Mouse (Mus musculus) MEL (cell line): ENCODE measurements around the gene Fnbp1l. TPM values are rescaled to one million over a fixed set of nuclear protein-coding genes. Genes with fewer than 3 reads are reported as not detected.

Experiments
- DNase-seq: peaks from one replicate; pipeline ENCODE4 v3.0.0; 2011; ENCODE audit warnings: low read depth, low spot score
- H3K27ac ChIP-seq: 2 replicates; pipeline ENCODE4 v1.5.1; 2012; ENCODE audit warnings: low read depth, mild to moderate bottlenecking, control low read depth, low read length, moderate library complexity; ENCODE audit not compliant: control insufficient read depth
- H3K27me3 ChIP-seq, 2 experiments: fragments of 150-350 bp in 1 of 2; sonication (generic) in 1 of 2; 2 replicates each; pipeline ENCODE4 v1.6.1; 2012; ENCODE audit warnings: low read length in 2 of 2, mild to moderate bottlenecking in 2 of 2, improper control_type of control experiment in 1 of 2, moderate library complexity in 1 of 2; ENCODE audit not compliant: insufficient read depth in 2 of 2, control insufficient read depth in 1 of 2
- H3K36me3 ChIP-seq, 2 experiments: 2 replicates each; pipeline ENCODE4 v1.6.1; 2012 to 2014; ENCODE audit warnings: low read length in 2 of 2, improper control_type of control experiment in 1 of 2, inconsistent platforms in 1 of 2, mild to moderate bottlenecking in 1 of 2; ENCODE audit not compliant: insufficient read depth in 2 of 2, control insufficient read depth in 1 of 2
- H3K4me1 ChIP-seq, 2 experiments: fragments of 150-350 bp in 1 of 2; sonication (generic) in 1 of 2; 2 replicates each; pipeline ENCODE4 v1.6.1; 2012; ENCODE audit warnings: low read length in 2 of 2, improper control_type of control experiment in 1 of 2, mild to moderate bottlenecking in 1 of 2; ENCODE audit not compliant: insufficient read depth in 2 of 2, control insufficient read depth in 1 of 2
- H3K4me3 ChIP-seq, 2 experiments: fragments of 150-350 bp in 1 of 2; sonication (generic) in 1 of 2; 2 replicates each; pipeline ENCODE4 v1.5.1; 2012; ENCODE audit warnings: low read depth in 2 of 2, low read length in 2 of 2, mild to moderate bottlenecking in 2 of 2, moderate library complexity in 2 of 2, control low read depth in 1 of 2, improper control_type of control experiment in 1 of 2; ENCODE audit not compliant: control insufficient read depth in 1 of 2, insufficient read depth in 1 of 2
- H3K79me2 ChIP-seq: 2 replicates; pipeline ENCODE4 v1.6.1; 2012; ENCODE audit warnings: mild to moderate bottlenecking, low read length, moderate library complexity; ENCODE audit not compliant: control insufficient read depth, poor library complexity, insufficient read depth
- H3K9ac ChIP-seq: 2 replicates; pipeline ENCODE4 v1.6.1; 2012; ENCODE audit warnings: low read depth, mild to moderate bottlenecking, control low read depth, low read length, moderate library complexity; ENCODE audit not compliant: control insufficient read depth, poor library complexity, severe bottlenecking
- H3K9me3 ChIP-seq: fragments of 150-350 bp; sonication (generic); replicated peaks from 2 replicates; pipeline ENCODE4 v1.6.1; 2012; ENCODE audit warnings: mild to moderate bottlenecking, low read length, improper control_type of control experiment, moderate library complexity; ENCODE audit not compliant: insufficient read depth
- BHLHE40 ChIP-seq: IDR thresholded peaks from 2 replicates; pipeline ENCODE4 v1.6.1; 2012; ENCODE audit warnings: low read depth, mild to moderate bottlenecking, inconsistent platforms, low read length, improper control_type of control experiment, borderline replicate concordance
- CHD1 ChIP-seq: IDR thresholded peaks from 2 replicates; pipeline ENCODE4 v1.6.1; 2012; ENCODE audit warnings: low read depth, mild to moderate bottlenecking, inconsistent platforms, low read length, improper control_type of control experiment
- CHD2 ChIP-seq: IDR thresholded peaks from 2 replicates; pipeline ENCODE4 v1.6.1; 2011; ENCODE audit warnings: low read length, improper control_type of control experiment
- CTCF ChIP-seq, 3 experiments: IDR thresholded peaks in 2 of 3; conservative IDR thresholded peaks in 1 of 3; 2 replicates each; pipeline ENCODE4 v1.5.1; 2011 to 2012; ENCODE audit warnings: low read length in 3 of 3, low read depth in 2 of 3, mild to moderate bottlenecking in 2 of 3, improper control_type of control experiment in 1 of 3, inconsistent platforms in 1 of 3, mixed read lengths in 1 of 3, moderate library complexity in 1 of 3; ENCODE audit not compliant: control insufficient read depth in 1 of 3, insufficient read depth in 1 of 3, poor library complexity in 1 of 3, severe bottlenecking in 1 of 3
- ELF1 ChIP-seq: IDR thresholded peaks from 2 replicates; pipeline ENCODE4 v1.6.1; 2014; ENCODE audit warnings: low read depth, mild to moderate bottlenecking, inconsistent platforms, low read length, improper control_type of control experiment, moderate library complexity
- ETS1 ChIP-seq: IDR thresholded peaks from 2 replicates; pipeline ENCODE4 v1.6.1; 2012; ENCODE audit warnings: low read depth, mild to moderate bottlenecking, inconsistent platforms, low read length, improper control_type of control experiment, moderate library complexity
- GATA1 ChIP-seq: IDR thresholded peaks from 2 replicates; pipeline ENCODE4 v1.6.1; 2011; ENCODE audit warnings: low read depth, low read length, improper control_type of control experiment
- HCFC1 ChIP-seq: IDR thresholded peaks from 2 replicates; pipeline ENCODE4 v1.6.1; 2012; ENCODE audit warnings: low read depth, mild to moderate bottlenecking, inconsistent platforms, low read length, improper control_type of control experiment, moderate library complexity
- MAFK ChIP-seq: IDR thresholded peaks from 2 replicates; pipeline ENCODE4 v1.6.1; 2011; ENCODE audit warnings: low read depth, mild to moderate bottlenecking, low read length, improper control_type of control experiment, borderline replicate concordance
- MYB ChIP-seq: IDR thresholded peaks from 2 replicates; pipeline ENCODE4 v1.6.1; 2011; ENCODE audit warnings: mild to moderate bottlenecking, low read depth, low read length, improper control_type of control experiment
- POLR2A ChIP-seq, 2 experiments: IDR thresholded peaks; 2 replicates each; pipeline ENCODE4 v1.6.1; 2011 to 2012; ENCODE audit warnings: low read length in 2 of 2, mild to moderate bottlenecking in 2 of 2, control low read depth in 1 of 2, improper control_type of control experiment in 1 of 2, low read depth in 1 of 2, moderate library complexity in 1 of 2; ENCODE audit not compliant: control insufficient read depth in 1 of 2, insufficient read depth in 1 of 2, poor library complexity in 1 of 2
- POLR2AphosphoS5 ChIP-seq: IDR thresholded peaks from 2 replicates; pipeline ENCODE4 v1.6.1; 2012; ENCODE audit warnings: low read depth, borderline replicate concordance, mild to moderate bottlenecking, inconsistent platforms, low read length, moderate library complexity, mixed read lengths
- RAD21 ChIP-seq: IDR thresholded peaks from 2 replicates; pipeline ENCODE4 v1.6.1; 2011; ENCODE audit warnings: mild to moderate bottlenecking, low read depth, low read length, improper control_type of control experiment
- RCOR1 ChIP-seq: IDR thresholded peaks from 2 replicates; pipeline ENCODE4 v1.6.1; 2012; ENCODE audit warnings: low read depth, mild to moderate bottlenecking, inconsistent platforms, low read length, improper control_type of control experiment
- SIN3A ChIP-seq: IDR thresholded peaks from 2 replicates; pipeline ENCODE4 v1.6.1; 2012; ENCODE audit warnings: low read length, improper control_type of control experiment, inconsistent platforms
- TAL1 ChIP-seq: IDR thresholded peaks from 2 replicates; pipeline ENCODE4 v1.6.1; 2012; ENCODE audit warnings: mild to moderate bottlenecking, inconsistent platforms, low read length, moderate library complexity, mixed read lengths
- UBTF ChIP-seq: IDR thresholded peaks from 2 replicates; pipeline ENCODE4 v1.6.1; 2012; ENCODE audit warnings: low read depth, mild to moderate bottlenecking, inconsistent platforms, low read length, improper control_type of control experiment, moderate library complexity, borderline replicate concordance; ENCODE audit not compliant: insufficient read depth
- polyA plus RNA-seq, 2 experiments: library from polyadenylated mRNA; stranded (reverse) in 1 of 2; unstranded in 1 of 2; fragments of >175 nt in 1 of 2; fragments of >200 nt in 1 of 2; gene quantifications; 2 replicates each; pipeline versions ENCODE4 v1.2.1 to v1.2.4; 2012; ENCODE audit warnings: low replicate concordance in 2 of 2, low read depth in 1 of 2; ENCODE audit not compliant: insufficient read length in 2 of 2, insufficient read depth in 1 of 2, missing spikeins in 1 of 2
- total RNA-seq: library from RNA; depleted of rRNA; stranded (reverse); fragments of 300-350 nt; gene quantifications from 2 replicates; pipeline ENCODE4 v1.2.3, GENCODE M21; 2012

Fnbp1l gene
- total and polyA plus RNA-seq, 3 experiments = not detected

DNA sequence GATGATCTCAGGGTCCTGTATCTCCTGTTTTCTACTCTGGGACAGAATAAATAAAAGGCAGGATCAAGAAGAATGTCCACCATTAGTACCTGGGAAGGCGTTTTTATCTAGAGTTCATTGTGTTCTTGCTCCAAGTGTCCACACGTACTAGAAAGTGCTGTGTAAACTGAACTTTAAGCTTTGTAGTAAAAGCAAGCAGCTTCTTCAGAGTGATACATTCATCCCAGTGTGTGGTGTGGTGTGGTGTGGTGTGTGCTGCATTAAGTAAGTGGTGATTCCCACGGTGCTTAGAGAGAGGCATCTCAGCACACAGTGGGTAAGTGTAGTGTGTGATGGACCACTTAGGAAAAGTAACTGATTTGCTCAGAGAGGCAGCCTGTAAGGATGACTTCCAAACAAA, 91.0 kb downstream of the Fnbp1l start:
- Histone ChIP-seq H3K79me2 (no peaks in the 10 kb centered on the region), H3K36me3 (no peaks in the 10 kb centered on the region), H3K27ac (no peak overlapping the region), H3K4me1 (no peaks in the 10 kb centered on the region), H3K4me3 (no peak overlapping the region), H3K9me3 (no peaks in the 10 kb centered on the region), H3K27me3 (no peaks in the 10 kb centered on the region), H3K9ac (no peak overlapping the region)
- DNase-seq = no peak
- TF ChIP-seq CHD1 = no peak
- TF ChIP-seq CTCF (IDR thresholded peaks at IDR 0.05 in 2 of 3, conservative IDR thresholded peaks at IDR 0.05 in 1 of 3; ENCODE audit: control insufficient read depth in 1 of 3, insufficient read depth in 1 of 3, low read depth in 2 of 3, low read length in 3 of 3, poor library complexity in 1 of 3, severe bottlenecking in 1 of 3) = no peak

- no peaks in the 10 kb centered on the region for H3K36me3 ChIP-seq
- H3K9ac ChIP-seq = no peak overlapping the region
- no peaks in the 10 kb centered on the region for H3K4me1 ChIP-seq
- H3K79me2 ChIP-seq = no peaks in the 10 kb centered on the region
- H3K27me3 ChIP-seq = no peaks in the 10 kb centered on the region
- no peak overlapping the region for H3K4me3 ChIP-seq
- TF ChIP-seq RCOR1 (no peak), POLR2A (IDR thresholded peaks at IDR 0.05; ENCODE audit: control insufficient read depth in 1 of 2, insufficient read depth in 1 of 2, low read depth in 1 of 2, low read length in 2 of 2, poor library complexity in 1 of 2) (no peak), BHLHE40 (no peak), UBTF (no peak), MYB (no peak), RAD21 (no peak), TAL1 (no peak)
- no peaks in the 10 kb centered on the region for H3K9me3 ChIP-seq
- DNase-seq = peak; percentile 5
- no peak overlapping the region for H3K27ac ChIP-seq
Observed at GRCm38 (mm10) chr3:122521294-122521693, 98.2 kb downstream of the Fnbp1l start.

- TF ChIP-seq POLR2AphosphoS5 = no peak
- no peak for TF ChIP-seq UBTF
- TF ChIP-seq HCFC1 = no peak
- TF ChIP-seq TAL1 = no peak
- no peak for TF ChIP-seq CHD2
- no peak for TF ChIP-seq MYB
- no peak for TF ChIP-seq SIN3A
- TF ChIP-seq GATA1 = no peak
- TF ChIP-seq POLR2A (IDR thresholded peaks at IDR 0.05; ENCODE audit: control insufficient read depth in 1 of 2, insufficient read depth in 1 of 2, low read depth in 1 of 2, low read length in 2 of 2, poor library complexity in 1 of 2) = no peak
- TF ChIP-seq CHD1 = no peak
- no peak for TF ChIP-seq MAFK
- TF ChIP-seq ETS1 = no peak
- no peak for TF ChIP-seq ELF1
- no peak for TF ChIP-seq CTCF (IDR thresholded peaks at IDR 0.05 in 2 of 3, conservative IDR thresholded peaks at IDR 0.05 in 1 of 3; ENCODE audit: control insufficient read depth in 1 of 3, insufficient read depth in 1 of 3, low read depth in 2 of 3, low read length in 3 of 3, poor library complexity in 1 of 3, severe bottlenecking in 1 of 3)
- no peak for TF ChIP-seq RCOR1
- TF ChIP-seq, all 39 proteins: peak for 0
- Histone ChIP-seq H3K27ac (no peak overlapping the region), H3K4me1 (no peaks in the 10 kb centered on the region), H3K9me3 (no peaks in the 10 kb centered on the region), H3K36me3 (no peaks in the 10 kb centered on the region), H3K4me3 (no peak overlapping the region), H3K9ac (no peak overlapping the region), H3K79me2 (no peaks in the 10 kb centered on the region), H3K27me3 (no peaks in the 10 kb centered on the region)
- DNase-seq = no peak
Observed at GRCm38 (mm10) chr3:122520875-122521274, 98.6 kb downstream of the Fnbp1l start.
